19 mouse cellular contexts compared by ENCODE assay signal in genomic region chr15:83360140-83360539, GRCm38 (mm10).
"Had no signal": no experiment of that assay in that cellular context is flagged by ENCODE, and none has a peak within 500 bp of the region (broad histone marks: within the 10 kb centered on the region; RNA-seq: fewer than 3 reads in every experiment).

No protein-coding gene starts in this region.

- H3K27me3 ChIP-seq: lung, embryonic 15.5 days; midbrain, embryonic 12.5 days; neural tube, embryonic 13.5 days; neural tube, embryonic 15.5 days had no signal

- H3K9me3 ChIP-seq: lung, embryonic 15.5 days; midbrain, embryonic 10.5 days; midbrain, embryonic 12.5 days; neural tube, embryonic 13.5 days; neural tube, embryonic 15.5 days had no signal

- ATAC-seq: midbrain, embryonic 16.5 days had no signal

- H3K4me1 ChIP-seq: midbrain, embryonic 10.5 days; midbrain, embryonic 12.5 days; neural tube, embryonic 13.5 days; neural tube, embryonic 15.5 days had no signal

- H3K4me3 ChIP-seq: lung, embryonic 15.5 days; midbrain, embryonic 10.5 days; midbrain, embryonic 12.5 days; myocyte; neural tube, embryonic 13.5 days; neural tube, embryonic 15.5 days had no signal

- H3K4me2 ChIP-seq: lung, embryonic 15.5 days; midbrain, embryonic 12.5 days; neural tube, embryonic 13.5 days; neural tube, embryonic 15.5 days had no signal

- DNase-seq: lung, adult 18-20 months; lung, postnatal 10 days; lung, postnatal 4 days; midbrain, embryonic 14.5 days; retina, postnatal 1 day; right cerebral cortex, adult 18-20 months; right cerebral cortex, postnatal 25 days; right cerebral cortex, postnatal 4 days; spleen, adult 18-20 months; thymus, adult 2 months; thymus, postnatal 14 days; thymus, postnatal 36 days had no signal

- H3K9ac ChIP-seq: lung, embryonic 15.5 days; midbrain, embryonic 12.5 days; neural tube, embryonic 13.5 days; neural tube, embryonic 15.5 days had no signal

- H3K27ac ChIP-seq: lung, embryonic 15.5 days; midbrain, embryonic 10.5 days; midbrain, embryonic 12.5 days; neural tube, embryonic 13.5 days; neural tube, embryonic 15.5 days had no signal

- H3K36me3 ChIP-seq: lung, embryonic 15.5 days; midbrain, embryonic 10.5 days; midbrain, embryonic 12.5 days; neural tube, embryonic 13.5 days; neural tube, embryonic 15.5 days had no signal
